Comparison of ENCODE assay signal across 16 mouse cellular contexts in genomic region chr17:61670651-61671050, GRCm38 (mm10).
"Had no signal": no experiment of that assay in that cellular context is flagged by ENCODE, and none has a peak within 500 bp of the region (broad histone marks: within the 10 kb centered on the region; RNA-seq: fewer than 3 reads in every experiment).

No protein-coding gene starts in this region.

- H3K9me3 ChIP-seq: neural tube, embryonic 12.5 days; neural tube, embryonic 13.5 days; neural tube, embryonic 15.5 days; stomach, embryonic 15.5 days had no signal

- H3K9ac ChIP-seq: neural tube, embryonic 12.5 days; neural tube, embryonic 13.5 days; neural tube, embryonic 15.5 days; stomach, embryonic 15.5 days had no signal

- H3K4me3 ChIP-seq: neural tube, embryonic 12.5 days; neural tube, embryonic 13.5 days; neural tube, embryonic 15.5 days; stomach, embryonic 15.5 days had no signal

- H3K27me3 ChIP-seq: neural tube, embryonic 12.5 days; neural tube, embryonic 13.5 days; neural tube, embryonic 15.5 days; stomach, embryonic 15.5 days had no signal

- H3K4me1 ChIP-seq: neural tube, embryonic 12.5 days; neural tube, embryonic 13.5 days; neural tube, embryonic 15.5 days; stomach, embryonic 15.5 days had no signal

- H3K27ac ChIP-seq: neural tube, embryonic 12.5 days; neural tube, embryonic 13.5 days; neural tube, embryonic 15.5 days; stomach, embryonic 15.5 days; stomach, postnatal 0 days had no signal

- H3K36me3 ChIP-seq: neural tube, embryonic 12.5 days; neural tube, embryonic 13.5 days; neural tube, embryonic 15.5 days; stomach, embryonic 15.5 days had no signal

- DNase-seq: retina, postnatal 1 day; right cerebral cortex, adult 18-20 months; right cerebral cortex, postnatal 14 days; right cerebral cortex, postnatal 25 days; right cerebral cortex, postnatal 4 days; spleen, adult 18-20 months; thymus, adult 18-20 months; thymus, adult 2 months; thymus, postnatal 25 days; thymus, postnatal 36 days; thymus, postnatal 4 days had no signal
